Mouse (Mus musculus) lung, postnatal 0 days (tissue): ENCODE results near the gene Xylt1.

Experiments used
- CTCF ChIP-seq: IDR thresholded peaks from 2 replicates; pipeline ENCODE4 v1.5.1; 2016; ENCODE audit warnings: antibody characterized with exemption, mild to moderate bottlenecking
- EP300 ChIP-seq: IDR thresholded peaks from 2 replicates; pipeline ENCODE4 v1.6.1; 2016; ENCODE audit warnings: antibody characterized with exemption, mild to moderate bottlenecking, control low read depth

DNA sequence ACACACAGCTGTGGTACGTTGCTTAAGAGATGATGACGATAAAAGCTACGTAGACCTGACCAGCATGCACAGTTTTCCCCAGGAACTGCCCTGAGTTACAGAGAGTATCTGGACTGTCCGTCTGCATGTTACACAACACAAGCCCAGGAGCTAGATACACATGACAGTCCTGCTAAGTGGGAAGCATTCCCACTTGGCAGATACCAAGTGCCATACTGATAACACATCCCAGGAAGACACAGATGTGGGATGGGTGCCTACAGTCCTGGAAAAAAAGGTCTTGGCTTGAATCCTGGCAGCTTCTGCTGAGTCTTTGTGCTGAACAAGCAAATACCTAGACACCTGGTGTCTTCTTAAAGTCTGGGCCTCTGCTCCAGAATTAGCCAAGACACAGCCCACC, 278.0 kb downstream of the Xylt1 start:
- TF ChIP-seq CTCF (no peak), EP300 (no peak)
